Mouse (Mus musculus): ENCODE results near the gene Fam178b. TPM values are rescaled to one million over a fixed set of nuclear protein-coding genes. Genes with fewer than 3 reads are reported as not detected.

Gene Fam178b
- polyA plus RNA-seq, 1 experiment from 2014 or later: not detected

- Histone ChIP-seq H3K27ac (ENCODE audit: low read depth, low read length) (no peak overlapping the region), H3K36me3 (ENCODE audit: control insufficient read depth, insufficient read depth, low read length) (peaks cover 4% of the 10 kb centered on the region; the same call in 1 of the 2 replicates), H3K4me2 (ENCODE audit: low read depth, low read length, severe bottlenecking) (peak overlapping the region; percentile 75), H3K4me3 (ENCODE audit: low read depth, low read length) (peak overlapping the region; percentile 93), H3K9me3 (ENCODE audit: control insufficient read depth, low read length) (no peaks in the 10 kb centered on the region), H3K27me3 (ENCODE audit: control insufficient read depth, insufficient read depth, low read length) (no peaks in the 10 kb centered on the region), H3K9ac (ENCODE audit: low read length) (peak overlapping the region; percentile 90), H3K4me1 (replicated peaks; ENCODE audit: control insufficient read depth, insufficient read depth, low read length) (peaks cover 6% of the 10 kb centered on the region; the same call in 1 of the 2 replicates)
- DNase-seq (ENCODE audit: low spot score) (no peak), ATAC-seq (replicated peaks; ENCODE audit: low FRiP score) (no peak)
- 87% methylated on average over 1 of the region's 1 CpGs for WGBS
Measured at GRCm38 (mm10) chr1:36708626-36709025, 25.6 kb upstream of the Fam178b start.

- H3K36me3 ChIP-seq (ENCODE audit: control insufficient read depth, insufficient read depth, low read length): peaks cover 8% of the 10 kb centered on the region; the same call in 1 of the 2 replicates
- H3K4me1 ChIP-seq (replicated peaks; ENCODE audit: control insufficient read depth, insufficient read depth, low read length): peaks cover 6% of the 10 kb centered on the region; the same call in 1 of the 2 replicates
- ATAC-seq (replicated peaks; ENCODE audit: low FRiP score) (no peak), DNase-seq (ENCODE audit: low spot score) (no peak)
- no peak overlapping the region for H3K9ac ChIP-seq (ENCODE audit: low read length)
- 77% methylated on average over 3 of the region's 3 CpGs for WGBS
- no peaks in the 10 kb centered on the region for H3K27me3 ChIP-seq (ENCODE audit: control insufficient read depth, insufficient read depth, low read length)
- no peaks in the 10 kb centered on the region for H3K9me3 ChIP-seq (ENCODE audit: control insufficient read depth, low read length)
- no peak overlapping the region for H3K4me3 ChIP-seq (ENCODE audit: low read depth, low read length)
- H3K4me2 ChIP-seq (ENCODE audit: low read depth, low read length, severe bottlenecking): no peak overlapping the region
- no peak overlapping the region for H3K27ac ChIP-seq (ENCODE audit: low read depth, low read length)
Measured at GRCm38 (mm10) chr1:36707797-36708196, 24.8 kb upstream of the Fam178b start.

DNA sequence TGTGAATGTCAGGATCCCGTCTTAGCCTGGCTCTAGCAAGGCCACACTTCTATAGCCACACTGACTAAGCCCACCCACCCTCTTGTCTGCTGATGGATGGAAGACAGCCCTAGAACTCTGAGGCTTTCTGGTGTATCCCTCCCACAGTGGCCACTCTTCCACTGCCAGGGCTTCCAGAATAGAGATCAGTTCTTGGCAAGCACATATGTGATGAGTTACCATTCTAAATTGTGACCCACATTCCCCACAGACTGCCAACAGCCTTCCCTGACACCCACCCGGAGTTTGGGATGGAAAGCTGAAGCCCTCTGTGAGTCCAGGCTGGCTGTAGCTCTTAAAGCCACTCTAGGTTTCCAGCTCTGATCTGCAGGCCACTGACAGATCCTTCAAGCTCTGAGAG lies 24.2 kb upstream of the Fam178b start:
- Histone ChIP-seq H3K36me3 (ENCODE audit: control insufficient read depth, insufficient read depth, low read length) (peaks cover 14% of the 10 kb centered on the region; the same call in 1 of the 2 replicates), H3K4me1 (replicated peaks; ENCODE audit: control insufficient read depth, insufficient read depth, low read length) (peaks cover 6% of the 10 kb centered on the region; the same call in 1 of the 2 replicates), H3K9me3 (ENCODE audit: control insufficient read depth, low read length) (no peaks in the 10 kb centered on the region), H3K27me3 (ENCODE audit: control insufficient read depth, insufficient read depth, low read length) (no peaks in the 10 kb centered on the region), H3K4me2 (ENCODE audit: low read depth, low read length, severe bottlenecking) (no peak overlapping the region), H3K27ac (ENCODE audit: low read depth, low read length) (no peak overlapping the region), H3K4me3 (ENCODE audit: low read depth, low read length) (no peak overlapping the region), H3K9ac (ENCODE audit: low read length) (no peak overlapping the region)
- whole genome bisulfite sequencing: 84% methylated on average over 2 of the region's 2 CpGs
- ATAC-seq (replicated peaks; ENCODE audit: low FRiP score): no peak
- no peak for DNase-seq (ENCODE audit: low spot score)

DNA sequence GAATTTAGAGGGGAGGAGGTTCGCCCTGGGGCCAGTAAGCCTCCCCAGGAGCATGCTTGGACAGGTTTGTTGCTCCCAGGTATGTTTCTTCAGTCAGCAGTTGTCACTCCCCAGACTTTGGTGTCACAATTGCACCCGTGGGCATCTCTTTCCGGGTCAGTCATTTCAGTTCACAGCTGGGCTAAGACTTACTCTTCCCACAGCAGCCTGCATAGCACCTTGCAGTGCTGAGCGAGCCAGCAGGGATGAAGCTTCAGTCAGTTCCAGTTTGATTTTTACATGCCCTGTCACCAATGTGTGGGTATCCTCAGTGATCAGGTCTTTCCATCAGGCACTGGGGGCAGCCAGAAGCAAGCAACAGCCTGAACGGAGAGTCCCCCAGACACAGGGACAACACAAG lies 14.0 kb upstream of the Fam178b start:
- no peaks in the 10 kb centered on the region for H3K9me3 ChIP-seq (ENCODE audit: control insufficient read depth, low read length)
- no peak overlapping the region for H3K27ac ChIP-seq (ENCODE audit: low read depth, low read length)
- no peak for ATAC-seq (replicated peaks; ENCODE audit: low FRiP score)
- DNase-seq (ENCODE audit: low spot score): no peak
- no peak overlapping the region for H3K9ac ChIP-seq (ENCODE audit: low read length)
- peaks cover 4% of the 10 kb centered on the region for H3K4me1 ChIP-seq (replicated peaks; ENCODE audit: control insufficient read depth, insufficient read depth, low read length)
- H3K4me3 ChIP-seq (ENCODE audit: low read depth, low read length): no peak overlapping the region
- peaks cover 6% of the 10 kb centered on the region for H3K36me3 ChIP-seq (ENCODE audit: control insufficient read depth, insufficient read depth, low read length)
- WGBS: 72% methylated on average over 5 of the region's 5 CpGs
- no peak overlapping the region for H3K4me2 ChIP-seq (ENCODE audit: low read depth, low read length, severe bottlenecking)
- no peaks in the 10 kb centered on the region for H3K27me3 ChIP-seq (ENCODE audit: control insufficient read depth, insufficient read depth, low read length)

DNA sequence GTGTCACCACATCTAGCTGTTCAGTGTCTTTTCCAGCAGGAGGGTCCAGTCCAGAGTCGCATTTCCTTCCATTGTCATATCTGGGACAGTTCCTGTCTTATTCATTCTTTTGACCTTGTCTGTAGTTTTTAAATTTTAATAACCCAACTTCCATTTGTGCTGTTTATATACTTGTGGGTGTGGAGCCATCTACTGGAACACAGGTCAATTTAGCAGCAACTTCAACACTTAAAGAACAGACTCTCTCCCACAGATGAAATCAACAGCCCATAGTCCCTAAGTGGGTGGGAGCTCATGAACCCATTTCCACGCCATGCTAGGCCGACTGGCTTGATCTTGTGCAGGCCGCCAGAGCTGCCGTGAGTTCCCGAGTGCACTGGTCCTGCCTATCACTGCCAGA lies 13.4 kb upstream of the Fam178b start:
- H3K9me3 ChIP-seq (ENCODE audit: control insufficient read depth, low read length): no peaks in the 10 kb centered on the region
- DNase-seq (ENCODE audit: low spot score) (no peak), ATAC-seq (replicated peaks; ENCODE audit: low FRiP score) (no peak)
- H3K27ac ChIP-seq (ENCODE audit: low read depth, low read length): no peak overlapping the region
- H3K27me3 ChIP-seq (ENCODE audit: control insufficient read depth, insufficient read depth, low read length): no peaks in the 10 kb centered on the region
- H3K4me1 ChIP-seq (replicated peaks; ENCODE audit: control insufficient read depth, insufficient read depth, low read length): peaks cover 5% of the 10 kb centered on the region
- no peak overlapping the region for H3K9ac ChIP-seq (ENCODE audit: low read length)
- 75% methylated on average over 6 of the region's 6 CpGs for WGBS
- H3K4me2 ChIP-seq (ENCODE audit: low read depth, low read length, severe bottlenecking): no peak overlapping the region
- H3K36me3 ChIP-seq (ENCODE audit: control insufficient read depth, insufficient read depth, low read length): peaks cover 6% of the 10 kb centered on the region
- no peak overlapping the region for H3K4me3 ChIP-seq (ENCODE audit: low read depth, low read length)

GRCm38 (mm10) chr1:36694871-36695270 lies 11.9 kb upstream of the Fam178b start:
- ATAC-seq (replicated peaks; ENCODE audit: low FRiP score) (no peak), DNase-seq (ENCODE audit: low spot score) (no peak)
- Histone ChIP-seq H3K4me1 (replicated peaks; ENCODE audit: control insufficient read depth, insufficient read depth, low read length) (peaks cover 5% of the 10 kb centered on the region), H3K27me3 (ENCODE audit: control insufficient read depth, insufficient read depth, low read length) (no peaks in the 10 kb centered on the region), H3K9me3 (ENCODE audit: control insufficient read depth, low read length) (no peaks in the 10 kb centered on the region), H3K4me2 (ENCODE audit: low read depth, low read length, severe bottlenecking) (no peak overlapping the region), H3K27ac (ENCODE audit: low read depth, low read length) (no peak overlapping the region), H3K36me3 (ENCODE audit: control insufficient read depth, insufficient read depth, low read length) (no peaks in the 10 kb centered on the region; the same call in 1 of the 2 replicates), H3K4me3 (ENCODE audit: low read depth, low read length) (no peak overlapping the region), H3K9ac (ENCODE audit: low read length) (no peak overlapping the region)
- WGBS: 91% methylated on average over 6 of the region's 6 CpGs

DNA sequence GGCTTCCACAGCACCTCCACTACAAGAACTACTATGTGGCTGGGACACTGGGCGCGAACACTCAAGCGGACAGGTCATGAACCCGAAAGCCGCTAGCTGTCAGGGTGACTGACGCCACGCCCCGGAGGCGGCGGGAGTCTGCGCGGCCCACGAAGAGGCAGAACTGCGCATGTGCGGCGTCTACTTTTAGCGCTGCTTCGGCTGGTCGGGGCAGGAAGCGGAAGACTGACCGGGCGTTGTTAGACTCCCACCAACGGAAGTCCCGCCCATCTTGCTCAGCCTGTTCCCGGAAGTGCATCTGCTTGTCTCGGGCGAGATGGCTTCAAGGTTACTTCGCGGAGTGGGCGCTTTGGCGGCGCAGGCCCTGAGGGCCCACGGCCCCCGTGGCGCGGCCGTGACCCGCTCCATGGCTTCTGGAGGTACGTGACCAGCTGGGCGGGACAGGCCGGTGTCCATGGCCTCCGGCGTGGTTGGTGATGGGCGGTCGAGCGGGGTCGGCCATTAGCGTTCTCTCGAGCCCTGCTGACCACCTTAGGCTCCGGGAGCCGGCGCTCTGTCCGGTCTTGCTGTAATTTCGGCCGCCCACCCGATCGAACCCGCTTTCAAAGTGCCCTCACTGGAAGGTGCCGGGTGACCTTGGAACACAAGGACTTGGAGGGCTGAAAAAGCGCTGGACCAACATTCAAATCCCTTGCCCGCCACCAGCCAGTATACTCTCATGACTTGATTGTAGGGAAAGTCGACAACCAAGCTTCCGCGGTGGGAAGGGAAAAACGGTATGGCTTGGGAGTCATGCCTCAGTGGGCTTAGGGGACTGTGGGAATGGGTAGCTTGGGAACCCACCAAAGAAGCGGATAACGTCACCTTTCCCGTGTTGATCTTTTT lies 8.5 kb upstream of the Fam178b start, which contains the start of gene Cox5b:
Gene Cox5b, plus strand, starts transcription at position 179 of the 885 bp plus-strand sequence.
- Histone ChIP-seq H3K4me3 (ENCODE audit: low read depth, low read length) (peak within 1 kb of the TSS; percentile 86), H3K9ac (ENCODE audit: low read length) (peak within 1 kb of the TSS; percentile 78), H3K4me2 (ENCODE audit: low read depth, low read length, severe bottlenecking) (peak within 1 kb of the TSS; percentile 84), H3K27me3 (ENCODE audit: control insufficient read depth, insufficient read depth, low read length) (no peaks in the 10 kb centered on the region), H3K9me3 (ENCODE audit: control insufficient read depth, low read length) (no peaks in the 10 kb centered on the region), H3K27ac (ENCODE audit: low read depth, low read length) (no peak within 1 kb of the TSS), H3K36me3 (ENCODE audit: control insufficient read depth, insufficient read depth, low read length) (no peaks in the 10 kb centered on the region), H3K4me1 (replicated peaks; ENCODE audit: control insufficient read depth, insufficient read depth, low read length) (peaks cover 5% of the 10 kb centered on the region)
- ATAC-seq (replicated peaks; ENCODE audit: low FRiP score): peak; percentile 96
- WGBS: 1% methylated on average over 65 of the region's 68 CpGs
- peak; percentile 99 for DNase-seq (ENCODE audit: low spot score)

DNA sequence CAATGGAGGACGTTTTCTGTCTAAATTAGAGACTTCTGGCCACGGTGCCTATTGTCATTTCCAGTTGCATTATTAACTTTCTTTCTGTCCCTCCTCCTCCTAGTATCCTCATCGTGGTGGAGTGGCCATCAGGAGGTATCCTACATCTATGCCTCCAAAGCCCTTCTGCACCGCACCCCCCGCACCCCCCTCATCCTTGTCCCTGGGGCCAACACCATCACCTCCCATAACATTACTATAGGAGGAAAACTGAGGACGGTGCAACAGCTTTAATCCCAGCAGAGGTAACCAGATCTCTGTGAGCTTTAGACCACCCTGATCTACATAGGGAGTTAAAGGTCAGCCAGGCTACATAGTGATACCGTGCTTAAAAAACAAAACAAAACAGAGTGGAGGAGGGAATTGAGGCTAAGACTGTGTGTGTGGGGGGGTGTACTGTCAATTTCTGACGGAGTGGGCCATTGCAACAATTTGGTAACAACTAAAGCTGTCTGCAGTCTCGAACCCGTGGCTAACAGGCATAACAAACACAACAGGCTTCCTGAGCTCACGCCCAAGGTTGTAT lies 7.8 kb upstream of the Fam178b start:
- H3K36me3 ChIP-seq (ENCODE audit: control insufficient read depth, insufficient read depth, low read length): no peaks in the 10 kb centered on the region
- H3K27me3 ChIP-seq (ENCODE audit: control insufficient read depth, insufficient read depth, low read length): no peaks in the 10 kb centered on the region
- H3K9me3 ChIP-seq (ENCODE audit: control insufficient read depth, low read length): no peaks in the 10 kb centered on the region
- H3K9ac ChIP-seq (ENCODE audit: low read length): peak overlapping the region; percentile 28
- H3K4me1 ChIP-seq (replicated peaks; ENCODE audit: control insufficient read depth, insufficient read depth, low read length): peaks cover 5% of the 10 kb centered on the region
- 61% methylated on average over 11 of the region's 11 CpGs for WGBS
- H3K27ac ChIP-seq (ENCODE audit: low read depth, low read length): no peak overlapping the region
- peak overlapping the region; percentile 41 for H3K4me2 ChIP-seq (ENCODE audit: low read depth, low read length, severe bottlenecking)
- peak; percentile 57 for ATAC-seq (replicated peaks; ENCODE audit: low FRiP score)
- DNase-seq (ENCODE audit: low spot score): no peak
- H3K4me3 ChIP-seq (ENCODE audit: low read depth, low read length): peak overlapping the region; percentile 86
